Comparison of ENCODE assay signal across 8 mouse cellular contexts in genomic region chr3:85482636-85483035, GRCm38 (mm10).
DNase-seq lines count a peak whose midpoint lies in the region; ATAC-seq and TF ChIP-seq lines count a peak whose summit lies in the region.

No protein-coding gene starts in this region.

- peak; percentile 83; the same call in 1 of the 2 replicates for ATAC-seq in lung, embryonic 14.5 days (ENCODE audit: insufficient read depth)
- ATAC-seq in hindbrain, embryonic 13.5 days (ENCODE audit: low FRiP score) = no peak

- no peaks in the 10 kb centered on the region for H3K36me3 ChIP-seq in lung, embryonic 14.5 days (ENCODE audit: insufficient read depth)
- no peaks in the 10 kb centered on the region for H3K36me3 ChIP-seq in hindbrain, embryonic 13.5 days

- H3K27me3 ChIP-seq in lung, embryonic 14.5 days (ENCODE audit: insufficient read depth, low read length) = no peaks in the 10 kb centered on the region
- no peaks in the 10 kb centered on the region for H3K27me3 ChIP-seq in hindbrain, embryonic 13.5 days

- no peak overlapping the region for H3K4me2 ChIP-seq in lung, embryonic 14.5 days
- H3K4me2 ChIP-seq in hindbrain, embryonic 13.5 days = no peak overlapping the region

- intact Hi-C loops in heart, postnatal 10 days (cut with DNase I) = no loop called here

- no peaks in the 10 kb centered on the region for H3K4me1 ChIP-seq in lung, embryonic 14.5 days (ENCODE audit: insufficient read depth)
- no peaks in the 10 kb centered on the region for H3K4me1 ChIP-seq in hindbrain, embryonic 13.5 days (replicated peaks)

- no peak overlapping the region for H3K27ac ChIP-seq in lung, embryonic 14.5 days (ENCODE audit: low read depth)
- no peak overlapping the region for H3K27ac ChIP-seq in hindbrain, embryonic 13.5 days

- no peak overlapping the region for H3K4me3 ChIP-seq in lung, embryonic 14.5 days (ENCODE audit: low read depth, low read length)
- no peak overlapping the region for H3K4me3 ChIP-seq in hindbrain, embryonic 13.5 days

- H3K9me3 ChIP-seq in lung, embryonic 14.5 days (ENCODE audit: low read depth, low read length) = peaks cover 5% of the 10 kb centered on the region; the same call in 1 of the 2 replicates
- H3K9me3 ChIP-seq in hindbrain, embryonic 13.5 days = no peaks in the 10 kb centered on the region

- H3K9ac ChIP-seq in lung, embryonic 14.5 days = no peak overlapping the region
- H3K9ac ChIP-seq in hindbrain, embryonic 13.5 days = no peak overlapping the region

- WGBS in lung, embryonic 14.5 days = 33% methylated on average over 5 of the region's 5 CpGs
- 68% methylated on average over 5 of the region's 5 CpGs for WGBS in hindbrain, embryonic 13.5 days

- peak; percentile 74 to 80 for DNase-seq in cerebellum, postnatal 10 days
- DNase-seq in cerebellum, adult 11 months = no peak
- DNase-seq in adrenal gland, adult 2 months = peak; percentile 82
- peak; percentile 27 to 42 for DNase-seq in heart, postnatal 10 days
- peak; percentile 53 for DNase-seq in lung, embryonic 14.5 days
- DNase-seq in frontal cortex, postnatal 36 days (ENCODE audit: low spot score in 2 of 2) = no peak
- DNase-seq in frontal cortex, postnatal 10 days (ENCODE audit: low spot score in 2 of 2) = no peak

- no peak for TF ChIP-seq CTCF in lung, embryonic 14.5 days (IDR thresholded peaks at IDR 0.05; ENCODE audit: low read depth)

Comparison
In these comparisons a context has a peak if more than half of its experiments do, and no peak if none do; other contexts are left out.
1. DNase-seq: peak in cerebellum, postnatal 10 days (2 of 2), adrenal gland, adult 2 months (single experiment), heart, postnatal 10 days (2 of 2) and lung, embryonic 14.5 days (single experiment); none in cerebellum, adult 11 months (single experiment), frontal cortex, postnatal 36 days (0 of 2) and frontal cortex, postnatal 10 days (0 of 2).